Mouse (Mus musculus) urinary bladder, postnatal 10 days (tissue): ENCODE data around the gene Sptlc3.

ENCODE experiments used
- DNase-seq: peaks from one replicate; pipeline ENCODE4 v3.0.0; 2022; ENCODE audit warnings: low spot score

The Sptlc3 gene

GRCm38 (mm10) chr2:139637861-139638260 is 144.1 kb downstream of the Sptlc3 start:
- no peak for DNase-seq

DNA sequence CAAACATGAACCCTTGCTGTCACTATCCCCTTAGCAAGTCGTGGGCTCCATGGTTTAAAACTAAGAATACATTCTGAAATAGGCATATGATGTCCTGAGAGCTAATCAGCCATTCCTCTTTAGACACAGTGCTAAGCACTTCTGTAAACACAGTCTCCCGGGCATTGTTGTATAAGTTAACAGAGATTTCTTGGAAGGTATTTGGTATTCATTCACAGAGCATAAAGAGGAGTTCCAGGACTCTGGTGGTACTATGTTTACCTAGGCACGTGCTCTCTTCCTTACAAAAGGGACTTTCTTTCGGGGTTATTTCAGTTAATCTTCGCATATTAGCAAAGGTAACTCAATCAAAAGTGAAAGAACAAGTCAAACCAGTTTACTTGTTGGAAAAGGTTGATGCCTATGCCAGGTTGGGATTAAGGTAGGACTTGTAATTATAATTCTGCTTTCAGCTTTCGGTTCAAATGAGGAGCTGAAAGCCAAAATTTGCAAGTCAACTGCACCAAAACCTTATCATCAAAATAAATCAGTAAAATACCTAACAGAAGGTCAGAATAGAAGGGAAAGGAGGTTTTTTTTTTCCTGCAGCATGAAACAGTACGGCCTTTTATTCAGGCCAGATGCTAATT is 148.2 kb downstream of the Sptlc3 start:
- no peak for DNase-seq

GRCm38 (mm10) chr2:139649518-139649917 is 155.8 kb downstream of the Sptlc3 start:
- no peak for DNase-seq

GRCm38 (mm10) chr2:139656750-139657149 is 163.0 kb downstream of the Sptlc3 start:
- DNase-seq = no peak

- no peak for DNase-seq
Measured at GRCm38 (mm10) chr2:139671838-139672237, 178.1 kb downstream of the Sptlc3 start.

GRCm38 (mm10) chr2:139672371-139672770 is 178.7 kb downstream of the Sptlc3 start:
- no peak for DNase-seq

DNA sequence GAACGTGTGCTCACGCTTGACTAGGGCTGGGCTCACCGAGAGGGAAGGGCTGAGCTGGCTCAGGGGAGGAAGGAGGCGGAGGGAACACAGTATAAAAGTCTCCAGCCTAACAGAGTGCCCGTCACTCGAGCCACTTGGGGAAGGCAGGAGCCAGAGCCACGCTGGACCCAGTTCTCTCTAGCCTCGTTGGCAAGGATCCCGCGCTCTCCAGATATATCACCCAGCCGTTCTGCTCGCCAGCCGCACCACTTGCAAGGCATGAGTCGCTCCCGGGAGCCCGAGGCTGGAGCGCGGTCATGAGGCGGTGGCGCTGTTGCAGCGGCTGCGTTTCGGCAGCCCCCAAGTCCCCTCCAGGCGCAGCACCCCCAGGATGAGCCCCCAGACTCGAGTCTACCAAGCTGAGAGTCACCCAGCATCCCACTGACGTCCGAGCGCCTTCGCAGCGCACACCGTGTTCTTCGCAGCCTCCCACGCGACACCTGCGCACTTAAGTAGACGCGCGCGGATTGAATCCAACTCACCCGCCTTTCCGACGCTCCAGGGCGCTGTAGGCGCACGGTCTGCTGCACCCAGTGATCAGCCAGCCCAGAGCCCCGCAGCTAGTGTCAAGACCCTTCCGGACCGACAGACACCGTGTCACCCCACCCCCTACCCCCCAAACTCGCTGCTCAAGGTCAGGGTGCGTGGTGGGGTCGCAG is 183.5 kb downstream of the Sptlc3 start:
- peak; percentile 10 for DNase-seq

GRCm38 (mm10) chr2:139677809-139678274 is 184.1 kb downstream of the Sptlc3 start, which contains the start of gene Ism1:
Ism1 (plus strand) TSS chr2:139678178.
- peak; percentile 9 for DNase-seq

- no peak for DNase-seq
Measured at GRCm38 (mm10) chr2:139678275-139679140, 184.8 kb downstream of the Sptlc3 start.

DNA sequence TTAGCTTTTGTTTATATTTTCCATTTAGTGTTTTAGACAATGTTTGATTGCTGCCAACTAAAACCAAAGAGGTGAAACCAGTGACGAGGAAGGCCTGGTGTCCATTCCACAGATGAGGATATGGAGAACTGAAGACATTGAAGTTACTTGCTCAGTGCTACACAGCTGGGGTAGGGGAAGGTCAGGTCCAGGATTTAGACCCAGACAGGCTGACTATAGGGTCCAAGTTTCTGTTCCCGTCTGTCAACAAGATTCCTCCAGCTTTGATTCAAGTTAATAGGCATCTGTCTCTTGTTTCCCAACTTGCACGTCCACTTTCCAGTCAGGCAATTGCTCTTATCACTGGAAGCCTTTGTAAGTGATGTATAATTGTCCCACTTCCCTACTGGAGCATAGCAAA is 188.8 kb downstream of the Sptlc3 start:
- no peak for DNase-seq
